ENCODE assay signal across 27 mouse cellular contexts in the genomic region with DNA sequence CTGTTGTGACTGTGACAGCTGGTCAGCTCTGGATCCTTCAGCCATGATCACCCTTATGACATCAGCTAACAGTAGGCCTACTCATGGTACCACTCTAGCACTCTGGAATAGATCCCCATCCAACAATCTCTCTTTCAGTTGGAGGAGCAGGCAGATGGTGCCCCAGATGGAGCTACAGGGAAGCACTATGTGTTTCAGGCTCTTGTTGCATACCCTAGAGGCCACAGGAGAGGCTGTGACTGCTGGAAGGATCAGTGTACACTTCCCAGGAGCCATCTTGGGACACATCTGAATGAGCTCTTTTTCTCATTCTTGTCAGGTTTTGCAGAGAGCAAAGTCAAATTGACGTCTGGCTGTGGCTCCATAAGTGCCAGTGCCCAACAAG. TPM values are rescaled to one million over a fixed set of nuclear protein-coding genes. Genes with fewer than 3 reads are reported as not detected.
DNase-seq lines count a peak whose midpoint lies in the region; ATAC-seq and TF ChIP-seq lines count a peak whose summit lies in the region.
"Had no signal": no experiment of that assay in that cellular context is flagged by ENCODE, and none has a peak within 500 bp of the region (broad histone marks: within the 10 kb centered on the region; RNA-seq: fewer than 3 reads in every experiment).

No protein-coding gene starts in this region.

- intact Hi-C loops in heart, adult 2 months (cut with DNase I) = no loop called here

- DNase-seq in cerebellum, postnatal 10 days = peak; percentile 68 to 76
- no peak for DNase-seq in cerebellum, postnatal 36 days
- peak; percentile 82 for DNase-seq in heart, adult 11 months
- DNase-seq in heart, adult 2 months = no peak
- DNase-seq in midbrain, postnatal 0 days (ENCODE audit: low spot score) = peak; percentile 44
- DNase-seq in ovary, adult 18-20 months (ENCODE audit: low spot score) = no peak
- no peak for DNase-seq in T-cell, adult 2 months (ENCODE audit: low spot score)
- DNase-seq: adrenal gland, postnatal 10 days; cerebellum, adult 18-20 months; gastrocnemius, postnatal 25 days; kidney, postnatal 4 days; right cerebral cortex, adult 18-20 months; thymus, postnatal 14 days had no signal

- no peaks in the 10 kb centered on the region for H3K9me3 ChIP-seq in midbrain, postnatal 0 days (ENCODE audit: low read length)
- no peaks in the 10 kb centered on the region for H3K9me3 ChIP-seq in midbrain, embryonic 16.5 days (replicated peaks; ENCODE audit: control insufficient read depth, low read length, poor library complexity, severe bottlenecking)
- H3K9me3 ChIP-seq: embryonic facial prominence, embryonic 12.5 days; heart, embryonic 10.5 days; hindbrain, embryonic 12.5 days; limb, embryonic 15.5 days; liver, embryonic 15.5 days; midbrain, embryonic 12.5 days had no signal

- no peak overlapping the region for H3K4me3 ChIP-seq in heart, adult 2 months
- H3K4me3 ChIP-seq in midbrain, postnatal 0 days (ENCODE audit: low read depth, low read length) = no peak overlapping the region
- H3K4me3 ChIP-seq in midbrain, embryonic 16.5 days (ENCODE audit: low read depth, low read length) = no peak overlapping the region
- H3K4me3 ChIP-seq: embryonic facial prominence, embryonic 12.5 days; erythroblast, embryonic 14.5 days; heart, embryonic 10.5 days; hindbrain, embryonic 12.5 days; limb, embryonic 15.5 days; liver, embryonic 15.5 days; midbrain, embryonic 12.5 days had no signal

- no peak for ATAC-seq in midbrain, postnatal 0 days (ENCODE audit: low FRiP score)
- ATAC-seq in midbrain, embryonic 16.5 days = no peak
- ATAC-seq: activated CD4-positive, CD25-positive, alpha-beta regulatory T cell, adult 4 months; Patski had no signal

- H3K36me3 ChIP-seq in heart, adult 2 months (ENCODE audit: control insufficient read depth, insufficient read depth, low read length) = no peaks in the 10 kb centered on the region
- H3K36me3 ChIP-seq in midbrain, postnatal 0 days (ENCODE audit: insufficient read depth, low read length) = no peaks in the 10 kb centered on the region
- no peaks in the 10 kb centered on the region for H3K36me3 ChIP-seq in midbrain, embryonic 16.5 days (ENCODE audit: control insufficient read depth, insufficient read depth, low read length)
- H3K36me3 ChIP-seq: embryonic facial prominence, embryonic 12.5 days; heart, embryonic 10.5 days; hindbrain, embryonic 12.5 days; limb, embryonic 15.5 days; liver, embryonic 15.5 days; midbrain, embryonic 12.5 days had no signal

- WGBS in heart, adult 2 months = 100% methylated on average over 1 of the region's 1 CpGs
- WGBS in midbrain, postnatal 0 days = 60% methylated on average over 1 of the region's 1 CpGs
- 42% methylated on average over 1 of the region's 1 CpGs for WGBS in midbrain, embryonic 16.5 days

- no peak overlapping the region for H3K4me2 ChIP-seq in midbrain, postnatal 0 days (ENCODE audit: low read depth, low read length, poor library complexity, severe bottlenecking)
- H3K4me2 ChIP-seq in midbrain, embryonic 16.5 days (ENCODE audit: low read length) = no peak overlapping the region
- H3K4me2 ChIP-seq: embryonic facial prominence, embryonic 12.5 days; hindbrain, embryonic 12.5 days; limb, embryonic 15.5 days; liver, embryonic 15.5 days; midbrain, embryonic 12.5 days had no signal

- H3K27ac ChIP-seq in heart, adult 2 months = no peak overlapping the region
- H3K27ac ChIP-seq in midbrain, postnatal 0 days (ENCODE audit: low read depth, low read length) = no peak overlapping the region
- H3K27ac ChIP-seq in midbrain, embryonic 16.5 days (ENCODE audit: low read length) = no peak overlapping the region
- H3K27ac ChIP-seq: embryonic facial prominence, embryonic 12.5 days; hindbrain, embryonic 12.5 days; liver, embryonic 15.5 days; macrophage; midbrain, embryonic 12.5 days had no signal

- TF ChIP-seq CTCF in heart, adult 2 months (IDR thresholded peaks at IDR 0.05) = no peak
- TF ChIP-seq CTCF in midbrain, postnatal 0 days (IDR thresholded peaks at IDR 0.05) = no peak

- H3K9ac ChIP-seq in heart, adult 2 months (ENCODE audit: low read depth, low read length) = no peak overlapping the region
- H3K9ac ChIP-seq in midbrain, postnatal 0 days (replicated peaks; ENCODE audit: low read length, poor library complexity, severe bottlenecking) = no peak overlapping the region
- no peak overlapping the region for H3K9ac ChIP-seq in midbrain, embryonic 16.5 days (ENCODE audit: low read depth, low read length)
- H3K9ac ChIP-seq: embryonic facial prominence, embryonic 12.5 days; hindbrain, embryonic 12.5 days; limb, embryonic 15.5 days; liver, embryonic 15.5 days; midbrain, embryonic 12.5 days had no signal

- peaks cover 26% of the 10 kb centered on the region for H3K4me1 ChIP-seq in heart, adult 2 months (ENCODE audit: control insufficient read depth, insufficient read depth, low read length)
- H3K4me1 ChIP-seq in midbrain, postnatal 0 days (ENCODE audit: insufficient read depth, low read length) = peaks cover 13% of the 10 kb centered on the region; the same call in 1 of the 2 replicates
- H3K4me1 ChIP-seq in midbrain, embryonic 16.5 days (ENCODE audit: control insufficient read depth, insufficient read depth, low read length) = peaks cover 15% of the 10 kb centered on the region

- TF ChIP-seq EP300 in heart, adult 2 months (IDR thresholded peaks at IDR 0.05; ENCODE audit: insufficient read depth, low read depth, low read length) = no peak

- no peaks in the 10 kb centered on the region for H3K79me2 ChIP-seq in heart, adult 2 months (replicated peaks; ENCODE audit: control insufficient read depth, insufficient read depth, low read length)

- no peak for TF ChIP-seq POLR2A in heart, adult 2 months (IDR thresholded peaks at IDR 0.05; ENCODE audit: insufficient read depth, low read depth, low read length)

- no peaks in the 10 kb centered on the region for H3K27me3 ChIP-seq in heart, adult 2 months (ENCODE audit: control insufficient read depth, insufficient read depth, low read length)
- no peaks in the 10 kb centered on the region for H3K27me3 ChIP-seq in midbrain, postnatal 0 days (ENCODE audit: insufficient read depth, low read length)
- no peaks in the 10 kb centered on the region for H3K27me3 ChIP-seq in midbrain, embryonic 16.5 days (ENCODE audit: control insufficient read depth, insufficient read depth, low read depth, low read length)
- H3K27me3 ChIP-seq: limb, embryonic 15.5 days; Patski had no signal

RNA-seq across cellular contexts. Expression of gene Nrarp, which starts 8.8 kb away (rescaled TPM):
- 1 to 10 TPM; 6.2 to 7.4 TPM for total RNA-seq in heart, adult 2 months (2021)
- 10.2 and 11.2 TPM in 2 replicates for polyA plus RNA-seq in heart, adult 2 months (2012; rRNA removed)
- total RNA-seq in midbrain, postnatal 0 days (2014; rRNA removed) = 49.2 and 49.9 TPM in 2 replicates
- polyA plus RNA-seq in midbrain, postnatal 0 days (2015; fragmentation: Nextera tagmentation; extraction: Ambion mirVana) = 16.1 and 16.5 TPM in 2 replicates
- 13.1 and 15.0 TPM in 2 replicates for polyA plus RNA-seq in midbrain, embryonic 16.5 days (2015; fragmentation: Nextera tagmentation; extraction: Ambion mirVana)
- polyA plus RNA-seq: macrophage had no signal

RNA-seq across cellular contexts. Expression of gene Tor4a, which starts 24.9 kb away (rescaled TPM):
- total RNA-seq in heart, adult 2 months (2021) = 1 to 10 TPM; 4.3 to 4.9 TPM
- 6.8 and 9.4 TPM in 2 replicates for polyA plus RNA-seq in heart, adult 2 months (2012; rRNA removed)
- 1.7 and 3.5 TPM in 2 replicates for total RNA-seq in midbrain, postnatal 0 days (2014; rRNA removed)
- 0.98 and 1.3 TPM in 2 replicates for polyA plus RNA-seq in midbrain, postnatal 0 days (2015; fragmentation: Nextera tagmentation; extraction: Ambion mirVana)
- 1.2 and 1.4 TPM in 2 replicates for polyA plus RNA-seq in midbrain, embryonic 16.5 days (2015; fragmentation: Nextera tagmentation; extraction: Ambion mirVana)

RNA-seq across cellular contexts. Expression of gene Nelfb, which starts 39.5 kb away (rescaled TPM):
- 10 to 100 TPM; 37.4 TPM for total RNA-seq in heart, adult 2 months (2021)
- polyA plus RNA-seq in heart, adult 2 months (2012; rRNA removed) = 47.0 and 86.7 TPM in 2 replicates
- 87.0 and 101 TPM in 2 replicates for total RNA-seq in midbrain, postnatal 0 days (2014; rRNA removed)
- polyA plus RNA-seq in midbrain, postnatal 0 days (2015; fragmentation: Nextera tagmentation; extraction: Ambion mirVana) = 90.4 TPM in 2 replicates
- 116 and 117 TPM in 2 replicates for polyA plus RNA-seq in midbrain, embryonic 16.5 days (2015; fragmentation: Nextera tagmentation; extraction: Ambion mirVana)

RNA-seq across cellular contexts. Expression of gene Stpg3, which starts 42.7 kb away (rescaled TPM):
- not detected for total RNA-seq in heart, adult 2 months (2021)
- 0.20 TPM in 1 of 2 replicates, not detected in the other for polyA plus RNA-seq in heart, adult 2 months (2012; rRNA removed)
- 0.38 TPM in 1 of 2 replicates, not detected in the other for total RNA-seq in midbrain, postnatal 0 days (2014; rRNA removed)
- not detected in 2 replicates for polyA plus RNA-seq in midbrain, postnatal 0 days (2015; fragmentation: Nextera tagmentation; extraction: Ambion mirVana)
- not detected in 2 replicates for polyA plus RNA-seq in midbrain, embryonic 16.5 days (2015; fragmentation: Nextera tagmentation; extraction: Ambion mirVana)
- total RNA-seq: adrenal gland, postnatal 10 days; gastrocnemius, postnatal 25 days had no signal
- polyA plus RNA-seq: activated CD4-positive, CD25-positive, alpha-beta regulatory T cell, adult 4 months; cortical plate, adult 2 months; embryonic facial prominence, embryonic 12.5 days; erythroblast, embryonic 14.5 days; heart, postnatal 0 days; hindbrain, embryonic 12.5 days; limb, embryonic 15.5 days; liver, embryonic 15.5 days; macrophage; midbrain, embryonic 12.5 days had no signal

RNA-seq across cellular contexts. Expression of gene Fam166a, which starts 46.8 kb away (rescaled TPM):
- total RNA-seq in heart, adult 2 months (2021) = not detected
- 0.21 TPM in 1 of 2 replicates, not detected in the other for polyA plus RNA-seq in heart, adult 2 months (2012; rRNA removed)
- not detected in 2 replicates for total RNA-seq in midbrain, postnatal 0 days (2014; rRNA removed)
- polyA plus RNA-seq in midbrain, postnatal 0 days (2015; fragmentation: Nextera tagmentation; extraction: Ambion mirVana) = 1.5 TPM in 1 of 2 replicates, not detected in the other
- 0.43 TPM in 1 of 2 replicates, not detected in the other for polyA plus RNA-seq in midbrain, embryonic 16.5 days (2015; fragmentation: Nextera tagmentation; extraction: Ambion mirVana)
- total RNA-seq: adrenal gland, postnatal 10 days; gastrocnemius, postnatal 25 days; left cerebral cortex, postnatal 25 days had no signal
- polyA plus RNA-seq: activated CD4-positive, CD25-positive, alpha-beta regulatory T cell, adult 4 months; embryonic facial prominence, embryonic 12.5 days; erythroblast, embryonic 14.5 days; heart, postnatal 0 days; limb, embryonic 15.5 days; macrophage had no signal

Comparison
In these comparisons a context has a peak if more than half of its experiments do, and no peak if none do; other contexts are left out.
1. DNase-seq: peak in cerebellum, postnatal 10 days (2 of 2), heart, adult 11 months (single experiment) and midbrain, postnatal 0 days (single experiment); none in cerebellum, postnatal 36 days (0 of 2), heart, adult 2 months (0 of 2), ovary, adult 18-20 months (single experiment) and T-cell, adult 2 months (single experiment).